Mouse (Mus musculus) CH12.LX (cell line): ENCODE data around the gene Ccdc47. TPM values are rescaled to one million over a fixed set of nuclear protein-coding genes. Genes with fewer than 3 reads are reported as not detected.

Source experiments
- DNase-seq: peaks from one replicate; pipeline ENCODE4 v3.0.0-alpha.2; 2013; ENCODE audit errors: extremely low read depth
- H3K27ac ChIP-seq: 2 replicates; pipeline ENCODE4 v1.5.1; 2012; ENCODE audit warnings: low read depth, mild to moderate bottlenecking, control low read depth, moderate library complexity; ENCODE audit not compliant: insufficient read depth
- H3K27me3 ChIP-seq: replicated peaks from 2 replicates; pipeline ENCODE3; 2012; ENCODE audit warnings: inconsistent platforms
- H3K36me3 ChIP-seq, 2 experiments: replicated peaks in 1 of 2; 2 replicates each; pipeline versions ENCODE3 to v1.6.1; 2012; ENCODE audit warnings: inconsistent platforms in 1 of 2, low read length in 1 of 2, mild to moderate bottlenecking in 1 of 2, mixed read lengths in 1 of 2, moderate library complexity in 1 of 2; ENCODE audit not compliant: control insufficient read depth in 1 of 2, insufficient read depth in 1 of 2
- H3K4me1 ChIP-seq, 2 experiments: 2 replicates each; pipeline ENCODE4 v1.6.1; 2012; ENCODE audit warnings: inconsistent platforms in 1 of 2, moderate library complexity in 1 of 2; ENCODE audit not compliant: insufficient read depth in 2 of 2, control insufficient read depth in 1 of 2
- H3K4me2 ChIP-seq: 2 replicates; pipeline ENCODE4 v1.6.1; 2012; ENCODE audit warnings: low read depth, mild to moderate bottlenecking, control low read depth; ENCODE audit not compliant: poor library complexity, insufficient read depth, severe bottlenecking
- H3K4me3 ChIP-seq, 3 experiments: fragments of 150-350 bp in 1 of 3; sonication (generic) in 1 of 3; replicated peaks in 1 of 3; 2 replicates each; pipeline versions ENCODE3 to v1.5.1; 2011 to 2012; ENCODE audit warnings: low read depth in 2 of 3, low read length in 2 of 3, mild to moderate bottlenecking in 2 of 3, moderate library complexity in 2 of 3, control low read depth in 1 of 3, improper control_type of control experiment in 1 of 3, inconsistent platforms in 1 of 3, mixed read lengths in 1 of 3; ENCODE audit not compliant: poor library complexity in 1 of 3
- H3K79me2 ChIP-seq: replicated peaks from 2 replicates; pipeline ENCODE4 v1.6.1; 2012; ENCODE audit warnings: mild to moderate bottlenecking, moderate library complexity; ENCODE audit not compliant: control insufficient read depth, poor library complexity, insufficient read depth, severe bottlenecking; ENCODE audit errors: extremely low read depth
- H3K9ac ChIP-seq: 2 replicates; pipeline ENCODE4 v1.6.1; 2012; ENCODE audit warnings: low read depth, mild to moderate bottlenecking, control low read depth, moderate library complexity; ENCODE audit not compliant: insufficient read depth
- H3K9me3 ChIP-seq: replicated peaks from 2 replicates; pipeline ENCODE3; 2012; ENCODE audit warnings: low read length, inconsistent platforms, mixed read lengths
- CTCF ChIP-seq, 2 experiments: IDR thresholded peaks in 1 of 2; conservative IDR thresholded peaks in 1 of 2; 2 replicates each; pipeline ENCODE4 v1.5.1; 2011 to 2012; ENCODE audit warnings: low read depth in 2 of 2, low read length in 2 of 2, improper control_type of control experiment in 1 of 2, inconsistent platforms in 1 of 2, mild to moderate bottlenecking in 1 of 2, moderate library complexity in 1 of 2
- EP300 ChIP-seq: IDR thresholded peaks from 2 replicates; pipeline ENCODE4 v1.6.1; 2011; ENCODE audit warnings: low read length, improper control_type of control experiment
- ETS1 ChIP-seq: conservative IDR thresholded peaks from 2 replicates; pipeline ENCODE4 v1.6.1; 2012; ENCODE audit warnings: low read depth, mild to moderate bottlenecking, inconsistent platforms, low read length, improper control_type of control experiment, moderate library complexity
- GABPA ChIP-seq: IDR thresholded peaks from 2 replicates; pipeline ENCODE4 v1.6.1; 2012; ENCODE audit warnings: low read depth, low read length, improper control_type of control experiment, inconsistent platforms; ENCODE audit not compliant: insufficient replicate concordance
- IRF4 ChIP-seq: IDR thresholded peaks from 2 replicates; pipeline ENCODE4 v1.6.1; 2014; ENCODE audit warnings: low read depth, mild to moderate bottlenecking, inconsistent platforms, low read length, improper control_type of control experiment
- JUN ChIP-seq: IDR thresholded peaks from 2 replicates; pipeline ENCODE4 v1.6.1; 2011; ENCODE audit warnings: low read depth, mild to moderate bottlenecking, low read length, improper control_type of control experiment, moderate library complexity; ENCODE audit not compliant: insufficient read depth
- MAFK ChIP-seq: IDR thresholded peaks from 2 replicates; pipeline ENCODE4 v1.6.1; 2011; ENCODE audit warnings: low read length, improper control_type of control experiment; ENCODE audit not compliant: insufficient replicate concordance
- MEF2A ChIP-seq: IDR thresholded peaks from 2 replicates; pipeline ENCODE4 v1.6.1; 2014; ENCODE audit warnings: low read depth, mild to moderate bottlenecking, inconsistent platforms, low read length, improper control_type of control experiment, borderline replicate concordance
- NELFE ChIP-seq: IDR thresholded peaks from 2 replicates; pipeline ENCODE4 v1.6.1; 2011; ENCODE audit warnings: low read depth, low read length, improper control_type of control experiment
- NRF1 ChIP-seq: IDR thresholded peaks from 2 replicates; pipeline ENCODE4 v1.6.1; 2014; ENCODE audit warnings: low read depth, mild to moderate bottlenecking, inconsistent platforms, low read length, improper control_type of control experiment, moderate library complexity
- PAX5 ChIP-seq: IDR thresholded peaks from 2 replicates; pipeline ENCODE4 v1.6.1; 2012; ENCODE audit warnings: low read length, inconsistent platforms, mixed read lengths
- POLR2A ChIP-seq: IDR thresholded peaks from 2 replicates; pipeline ENCODE4 v1.6.1; 2011; ENCODE audit warnings: low read depth, mild to moderate bottlenecking, improper control_type of control experiment, low read length
- POLR2AphosphoS2 ChIP-seq: IDR thresholded peaks from 2 replicates; pipeline ENCODE4 v1.6.1; 2011; ENCODE audit warnings: low read depth, low read length, improper control_type of control experiment
- RCOR1 ChIP-seq: conservative IDR thresholded peaks from 2 replicates; pipeline ENCODE4 v1.6.1; 2012; ENCODE audit warnings: low read depth, mild to moderate bottlenecking, inconsistent platforms, low read length, improper control_type of control experiment
- SIN3A ChIP-seq: IDR thresholded peaks from 2 replicates; pipeline ENCODE4 v1.6.1; 2012; ENCODE audit warnings: low read length, improper control_type of control experiment, inconsistent platforms
- ZC3H11A ChIP-seq: IDR thresholded peaks from 2 replicates; pipeline ENCODE4 v1.6.1; 2012; ENCODE audit warnings: low read depth, mild to moderate bottlenecking, inconsistent platforms, low read length, improper control_type of control experiment
- ZKSCAN1 ChIP-seq: IDR thresholded peaks from 2 replicates; pipeline ENCODE4 v1.6.1; 2012; ENCODE audit warnings: low read depth, inconsistent platforms, low read length, improper control_type of control experiment, borderline replicate concordance
- dilution Hi-C: fragments of 300-500 bp; cut with MboI; formaldehyde crosslinking; loops from 2 replicates; pipeline ENCODE4 v1.14.3; 2020; ENCODE audit warnings: low sequenced_read_pairs; ENCODE audit not compliant: extremely low pct_unique_long_range_greater_than_20kb, extremely low pct_ligation_motif_present
- in situ Hi-C: fragments of 300-500 bp; cut with MboI; formaldehyde crosslinking; loops from 3 replicates; pipeline ENCODE4 v1.14.3; 2019; ENCODE audit warnings: low sequenced_read_pairs, low pct_ligation_motif_present, low pct_unique_long_range_greater_than_20kb, mixed read lengths
- polyA plus RNA-seq: library from polyadenylated mRNA; unstranded; fragments of >175 nt; gene quantifications from 2 replicates; pipeline ENCODE4 v1.2.1, GENCODE M21; 2012; ENCODE audit warnings: low read depth; ENCODE audit not compliant: insufficient read length
- total RNA-seq, 2 experiments: library from RNA; depleted of rRNA; stranded (reverse); fragments of 300-350 nt in 1 of 2; fragments of >200 nt in 1 of 2; gene quantifications; 2 replicates each; pipeline ENCODE4 v1.2.3; 2012 to 2014

The Ccdc47 gene
- total and polyA plus RNA-seq, 3 experiments = 46.1 to 80.8 (median 53.2) TPM

GRCm38 (mm10) chr11:106157154-106157553, 59.0 kb downstream of the Ccdc47 start:
- dilution Hi-C loops = no loop called here
- no peaks in the 10 kb centered on the region for H3K9me3 ChIP-seq

GRCm38 (mm10) chr11:106156257-106156656, 59.9 kb downstream of the Ccdc47 start:
- peak overlapping the region; percentile 50; the same call in 1 of the 2 replicates for H3K27ac ChIP-seq
- dilution Hi-C loops = no loop called here

More at GRCm38 (mm10) chr11:106157154-106157553, 59.0 kb downstream of the Ccdc47 start:
- peak overlapping the region in 2 of 3 experiments; percentile 6 to 19 for H3K4me3 ChIP-seq
- no peak for DNase-seq
- peaks cover 56 to 68% of the 10 kb centered on the region in 2 experiments for H3K36me3 ChIP-seq
- H3K4me1 ChIP-seq = peaks cover 31 to 62% of the 10 kb centered on the region in 2 experiments
- in situ Hi-C loops = no loop called here
- no peaks in the 10 kb centered on the region for H3K27me3 ChIP-seq
- H3K27ac ChIP-seq = peak overlapping the region; percentile 90; the same call in 1 of the 2 replicates
- H3K79me2 ChIP-seq = peaks cover 29% of the 10 kb centered on the region
- H3K4me2 ChIP-seq = peak overlapping the region; percentile 78; the same call in 1 of the 2 replicates
- TF ChIP-seq POLR2A (peak; percentile 37), ZC3H11A (no peak)
- H3K9ac ChIP-seq = peak overlapping the region; percentile 96; the same call in 1 of the 2 replicates

GRCm38 (mm10) chr11:106155761-106156160, 60.4 kb downstream of the Ccdc47 start:
- dilution Hi-C loops = no loop called here
- TF ChIP-seq ZC3H11A = no peak
- TF ChIP-seq JUN = no peak
- TF ChIP-seq POLR2AphosphoS2 = 0 out of 2 replicates have a peak, but pooled peaks have one; percentile 33
- TF ChIP-seq PAX5 = no peak
- no peak for TF ChIP-seq ZKSCAN1
- TF ChIP-seq, all 38 proteins: peak for 1
- in situ Hi-C loops = no loop called here
- H3K79me2 ChIP-seq = peaks cover 29% of the 10 kb centered on the region
- H3K36me3 ChIP-seq = peaks cover 70 to 81% of the 10 kb centered on the region in 2 experiments
- peak overlapping the region; percentile 1; the same call in 1 of the 2 replicates for H3K9ac ChIP-seq
- no peak for DNase-seq
- H3K9me3 ChIP-seq = no peaks in the 10 kb centered on the region
- H3K27me3 ChIP-seq = no peaks in the 10 kb centered on the region
- H3K4me2 ChIP-seq = no peak overlapping the region; the same call in 1 of the 2 replicates
- peaks cover 24 to 48% of the 10 kb centered on the region in 2 experiments for H3K4me1 ChIP-seq
- peak overlapping the region; percentile 26; the same call in 1 of the 2 replicates for H3K27ac ChIP-seq
- H3K4me3 ChIP-seq = no peak overlapping the region

More at GRCm38 (mm10) chr11:106156257-106156656, 59.9 kb downstream of the Ccdc47 start:
- peaks cover 29% of the 10 kb centered on the region for H3K79me2 ChIP-seq
- H3K4me2 ChIP-seq = peak overlapping the region; percentile 78; the same call in 1 of the 2 replicates
- H3K36me3 ChIP-seq = peaks cover 65 to 76% of the 10 kb centered on the region in 2 experiments
- DNase-seq = no peak
- H3K4me1 ChIP-seq = peaks cover 29 to 53% of the 10 kb centered on the region in 2 experiments
- peak overlapping the region; percentile 6; the same call in 1 of the 2 replicates for H3K9ac ChIP-seq
- H3K4me3 ChIP-seq = peak overlapping the region in 1 of 3 experiments; percentile 21
- no peaks in the 10 kb centered on the region for H3K9me3 ChIP-seq
- no peak for TF ChIP-seq IRF4
- no peak for TF ChIP-seq NRF1
- peak; percentile 31 for TF ChIP-seq POLR2A
- TF ChIP-seq EP300 = no peak
- no peak for TF ChIP-seq RCOR1
- TF ChIP-seq NELFE = no peak
- no peak for TF ChIP-seq GABPA
- peak; percentile 84; the same call in 1 of the 2 replicates for TF ChIP-seq POLR2AphosphoS2
- TF ChIP-seq CTCF (conservative IDR thresholded peaks at IDR 0.05 in 1 of 2, IDR thresholded peaks at IDR 0.05 in 1 of 2; ENCODE audit: low read depth in 2 of 2, low read length in 2 of 2) = no peak
- no peak for TF ChIP-seq MAFK
- TF ChIP-seq MEF2A = no peak
- TF ChIP-seq SIN3A = no peak
- TF ChIP-seq ETS1 = no peak
- in situ Hi-C loops = no loop called here
- no peaks in the 10 kb centered on the region for H3K27me3 ChIP-seq
